Mouse (Mus musculus) lung, postnatal 0 days (tissue): ENCODE results near the gene A130010J15Rik.

Experiments
- CTCF ChIP-seq: IDR thresholded peaks from 2 replicates; pipeline ENCODE4 v1.5.1; 2016; ENCODE audit warnings: antibody characterized with exemption, mild to moderate bottlenecking
- EP300 ChIP-seq: IDR thresholded peaks from 2 replicates; pipeline ENCODE4 v1.6.1; 2016; ENCODE audit warnings: antibody characterized with exemption, mild to moderate bottlenecking, control low read depth

- TF ChIP-seq CTCF = no peak
- TF ChIP-seq EP300 = no peak
These were observed 26.7 kb upstream of the A130010J15Rik start for GRCm38 (mm10) chr1:193141118-193141517.
